Mouse (Mus musculus): ENCODE measurements around the gene Spata7.
"Not testable (repeated sequence)": the region's sequence is repeated elsewhere in the genome, so short reads cannot be mapped to it uniquely, and the experiment has no call there.

Spata7 gene

DNA sequence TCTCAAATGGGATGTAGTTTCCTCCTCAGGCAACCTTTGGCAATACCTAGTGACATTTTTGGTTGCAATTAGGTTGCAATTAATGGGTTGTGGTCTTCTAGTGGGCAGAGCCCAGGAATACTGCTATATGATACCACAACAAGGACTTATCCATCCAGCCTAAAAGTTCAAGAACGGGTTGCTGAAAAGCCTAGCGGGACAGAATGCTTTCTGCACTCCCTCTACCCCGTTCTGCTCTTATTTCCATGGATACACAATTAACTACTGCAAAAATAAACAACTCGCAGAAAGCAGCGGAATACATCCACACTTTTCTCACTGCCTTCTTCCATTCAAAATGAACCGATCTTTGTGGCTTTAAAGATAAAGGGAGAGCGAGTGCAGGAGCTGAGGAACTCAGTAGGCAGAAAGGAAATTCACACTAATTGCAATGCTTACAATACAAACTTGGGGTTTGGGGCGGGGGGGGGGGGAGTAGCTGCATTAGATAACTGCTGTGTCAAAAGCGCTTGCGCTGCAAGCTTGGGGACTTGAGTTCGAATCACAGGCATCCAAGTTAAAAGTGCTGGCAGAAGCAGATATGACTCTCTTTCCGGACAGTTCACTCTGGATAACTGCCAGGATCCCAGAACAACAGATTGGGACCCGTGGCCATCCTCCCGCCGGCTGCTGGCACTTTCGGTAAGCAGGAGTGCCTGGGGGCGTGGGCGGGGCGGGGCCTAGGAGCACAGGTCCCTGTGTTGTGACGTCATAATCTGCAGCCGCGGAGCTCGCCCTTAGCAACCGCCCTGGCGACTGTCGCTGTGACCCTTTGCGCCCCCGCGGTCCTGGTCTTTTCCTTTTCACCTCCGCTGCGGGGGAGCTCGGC lies at the start of gene Spata7:
Spata7 (plus strand) TSS at position 766 of the 868 bp plus-strand sequence.
- DNase-seq, result peak; percentile 82 to 86

DNA sequence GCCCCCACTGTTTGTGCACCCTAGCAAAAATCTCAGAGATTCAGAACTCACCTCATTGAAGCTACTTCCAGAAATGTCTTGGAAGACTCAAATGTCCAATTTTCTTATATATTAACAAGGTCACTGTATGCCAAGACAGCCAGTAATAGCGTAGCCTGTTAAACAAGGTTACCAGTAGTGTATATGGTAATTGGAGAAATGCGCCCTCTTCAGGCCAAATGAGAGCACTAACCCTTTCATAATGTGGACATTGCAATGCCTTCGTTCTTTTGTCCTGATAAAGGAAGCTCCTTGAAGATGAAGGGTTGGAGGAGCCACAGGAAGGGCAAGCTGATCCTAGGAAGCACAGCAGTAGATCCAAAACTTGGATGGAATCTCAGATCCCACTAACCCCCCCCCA lies 42.7 kb upstream of the Spata7 start:
- peak in 1 of 2 experiments; percentile 56 for DNase-seq

DNA sequence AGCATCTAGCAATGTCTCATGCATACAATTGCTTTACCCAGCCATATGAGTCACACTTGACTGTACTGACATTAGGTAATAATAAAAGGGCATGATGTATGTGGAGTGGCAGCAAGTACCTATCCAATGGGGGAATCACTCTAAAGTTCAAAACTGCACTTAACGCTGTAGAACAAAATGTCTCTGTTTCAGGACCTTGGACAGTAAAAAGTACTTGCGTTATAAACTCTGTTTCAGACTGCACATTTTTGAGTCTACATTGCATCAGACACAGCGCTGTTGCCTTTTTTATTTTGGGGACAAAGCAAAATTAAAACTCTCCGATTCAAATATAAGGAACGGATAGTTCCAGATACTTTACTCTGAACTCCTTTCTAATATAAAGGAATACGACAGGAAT lies 39.4 kb upstream of the Spata7 start:
- no peak for DNase-seq

DNA sequence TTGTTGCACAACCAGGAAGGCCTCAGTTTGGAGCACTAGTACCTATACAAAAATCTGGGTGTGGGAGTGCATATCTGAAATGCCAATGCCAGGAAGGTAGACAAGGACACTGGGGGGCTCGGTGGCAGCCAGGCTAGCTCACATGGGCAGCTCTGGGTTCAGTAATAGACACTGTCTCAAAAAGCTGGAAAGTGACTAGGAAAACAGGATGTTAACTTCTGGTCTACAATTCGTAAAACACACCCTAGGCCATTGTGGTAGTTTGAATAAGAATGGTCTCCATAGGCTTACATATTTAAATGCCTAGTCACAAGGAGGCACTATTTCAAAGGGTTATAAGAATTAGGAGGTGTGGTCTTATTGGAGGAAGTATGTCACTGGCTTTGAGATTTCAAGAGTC lies 36.9 kb upstream of the Spata7 start:
- DNase-seq, result no peak

DNA sequence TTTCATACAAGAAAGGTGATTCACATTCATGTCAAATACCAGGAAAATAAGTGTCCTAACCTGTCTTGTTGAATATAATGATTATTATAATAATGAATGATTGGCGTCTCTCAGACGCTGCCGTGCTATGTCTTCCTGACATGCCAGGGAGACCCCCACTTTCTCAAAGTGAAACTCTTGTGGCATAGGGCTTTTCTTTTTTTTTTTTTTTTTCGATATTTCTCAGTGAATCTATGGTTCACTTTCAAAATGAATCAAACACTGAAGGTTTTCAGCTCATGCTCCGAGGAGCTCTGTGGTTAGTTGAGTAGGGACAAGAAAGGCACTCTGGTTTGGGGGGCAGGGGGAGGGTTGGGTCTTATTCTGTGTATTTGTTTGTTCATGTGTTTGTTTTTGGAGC lies 27.1 kb upstream of the Spata7 start:
- DNase-seq, result no peak

DNA sequence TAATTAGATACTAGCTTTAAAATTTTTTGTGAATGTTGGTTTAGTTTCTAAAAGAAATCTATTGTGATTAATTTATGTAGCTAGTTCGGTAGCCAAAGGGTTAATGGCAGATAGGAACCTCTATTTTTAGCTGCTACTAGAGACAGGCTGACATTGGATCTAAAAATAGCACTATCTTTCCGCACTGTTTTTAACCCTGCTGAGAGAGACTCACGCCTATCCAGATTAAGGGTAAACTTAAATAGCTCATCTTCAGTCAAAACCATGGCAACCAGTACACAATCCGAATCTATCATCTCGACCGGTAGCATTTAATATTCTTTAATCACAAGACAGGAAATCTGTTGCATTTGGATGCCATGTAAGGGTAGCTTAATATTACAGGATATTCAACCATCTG lies 25.8 kb upstream of the Spata7 start:
- DNase-seq, result peak in 1 of 2 experiments; percentile 13

DNA sequence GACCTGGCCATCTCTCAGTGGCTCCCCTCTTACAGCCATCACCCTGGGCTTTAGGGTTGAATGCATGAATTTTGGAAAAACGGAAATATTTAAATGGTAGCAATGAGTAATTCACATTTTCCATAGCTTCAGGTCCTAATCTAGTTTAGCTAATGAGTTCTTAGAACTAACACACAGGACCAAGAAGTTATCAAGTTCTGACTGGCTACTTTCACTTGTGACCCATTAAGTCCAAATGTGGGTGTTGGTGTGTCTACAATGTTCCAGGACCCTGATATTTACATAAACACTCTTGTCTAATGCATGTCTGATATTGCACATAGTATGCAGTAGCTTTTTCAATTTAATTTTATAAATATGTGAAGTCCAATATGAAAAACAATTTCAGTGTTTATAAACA lies 22.7 kb upstream of the Spata7 start:
- no peak for DNase-seq

DNA sequence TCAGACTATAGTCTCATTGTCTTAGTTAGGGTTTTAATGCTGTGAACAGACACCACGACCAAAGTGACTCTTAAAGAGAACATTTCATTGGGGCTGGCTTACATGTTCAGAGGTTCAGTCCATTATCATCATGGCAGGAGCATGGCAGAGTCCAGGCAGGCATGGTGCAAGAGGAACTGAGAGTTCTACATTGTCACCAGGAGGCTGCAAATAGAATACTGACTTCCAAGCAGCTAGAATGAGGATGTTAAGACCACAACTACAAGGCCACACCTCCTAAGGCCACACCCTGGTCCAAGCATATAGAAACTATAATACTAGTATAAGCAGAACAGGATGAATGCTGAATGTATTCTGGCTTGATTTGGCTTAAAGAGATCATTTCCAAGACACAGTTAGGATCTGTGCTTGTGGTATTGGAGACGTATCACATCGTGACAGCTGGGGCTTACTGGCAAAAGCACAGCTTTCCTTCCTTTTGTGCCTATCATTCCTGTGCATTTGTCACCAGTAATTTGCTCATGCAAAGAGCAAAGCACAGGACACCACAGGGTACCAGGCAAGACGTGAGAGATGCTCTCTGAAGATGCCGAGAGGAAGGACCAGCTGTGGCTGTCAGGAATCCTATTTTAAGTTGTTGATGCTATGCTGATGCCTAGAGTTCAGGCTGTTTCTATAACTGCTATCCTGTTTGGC lies 21.2 kb upstream of the Spata7 start:
- DNase-seq, result peak in 1 of 2 experiments; percentile 16

DNA sequence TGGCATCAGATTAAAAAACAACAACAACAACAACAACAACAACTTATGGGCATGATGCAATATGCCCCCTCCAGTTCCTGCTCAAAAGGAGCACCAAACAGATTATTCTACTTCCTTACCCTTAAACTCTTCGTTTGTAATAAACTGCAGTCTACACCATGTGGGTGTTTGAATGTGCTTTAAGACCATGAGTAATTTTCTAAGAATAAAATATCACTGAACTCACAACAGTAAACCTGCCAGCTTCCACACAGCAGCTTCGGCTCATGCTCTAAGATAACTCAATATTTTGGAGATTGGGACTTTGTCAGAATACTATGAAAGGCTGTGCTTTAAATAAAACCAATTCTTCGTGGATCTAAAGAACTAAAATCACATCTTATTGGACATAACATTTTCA lies 17.6 kb upstream of the Spata7 start:
- DNase-seq, result no peak

DNA sequence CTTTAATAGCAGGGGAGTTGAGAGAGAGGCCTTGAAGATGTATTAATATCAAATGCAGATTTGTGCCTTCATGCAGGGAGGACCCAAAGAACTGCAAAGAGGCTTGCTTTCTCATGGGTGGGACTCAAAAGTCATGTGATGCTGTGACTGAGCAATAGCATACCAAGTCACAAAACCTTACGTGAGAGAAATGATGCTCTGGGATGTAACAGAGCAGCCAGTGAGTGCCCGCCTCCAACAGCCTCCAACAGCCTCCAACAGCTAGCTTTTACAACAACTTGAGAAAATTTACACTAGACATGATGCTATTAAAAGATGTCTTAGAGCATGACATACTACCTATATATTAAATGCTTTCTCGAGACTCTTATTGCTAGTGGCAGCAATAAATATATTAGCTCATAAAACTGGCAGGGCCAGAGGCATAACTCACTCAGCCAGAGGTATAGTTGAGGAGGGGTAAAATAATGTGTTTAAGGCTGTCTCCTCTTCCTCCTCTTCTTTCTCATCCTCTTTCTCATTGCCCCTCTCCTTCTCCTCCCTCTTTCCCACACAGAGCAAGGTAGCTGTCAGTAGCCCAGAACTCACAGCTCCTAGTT lies 12.9 kb upstream of the Spata7 start:
- DNase-seq, result no peak

DNA sequence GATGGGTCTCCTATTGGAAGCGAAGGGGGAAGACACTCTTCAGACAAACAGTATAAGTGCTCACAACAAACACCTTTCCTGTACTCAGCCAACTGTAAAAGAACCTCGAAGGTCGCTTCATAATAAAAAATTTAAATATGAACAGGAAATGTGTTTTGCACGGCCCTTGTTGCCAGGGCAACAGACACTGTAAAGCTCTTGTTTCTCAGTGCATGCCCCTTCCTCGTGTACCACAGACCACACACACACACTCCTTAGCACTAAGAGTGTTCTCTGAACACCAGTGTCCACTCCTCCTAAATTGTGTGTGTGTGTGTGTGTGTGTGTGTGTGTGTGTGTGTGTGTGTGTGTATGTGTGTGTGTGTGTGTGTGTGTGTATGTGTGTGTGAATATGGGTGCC lies 12.2 kb upstream of the Spata7 start:
- no peak for DNase-seq

DNA sequence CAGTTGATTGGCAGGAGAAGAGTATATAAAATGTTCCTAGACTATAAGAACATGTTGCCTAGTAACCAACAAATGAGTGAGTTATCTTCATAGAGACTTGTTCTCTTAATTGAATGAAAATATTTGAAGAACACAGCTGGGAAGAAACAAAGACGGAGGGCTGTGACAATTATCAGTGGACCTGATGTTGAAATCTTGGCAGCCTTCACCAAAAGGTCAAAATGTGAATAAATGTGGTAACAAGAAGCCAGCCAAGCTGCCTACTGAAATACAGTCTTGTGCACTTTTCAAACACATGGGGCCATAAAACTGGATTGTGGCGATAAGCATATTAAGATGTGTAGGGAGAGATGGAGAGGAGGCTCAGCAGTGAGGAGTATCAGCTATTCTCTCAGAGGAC lies 8.5 kb upstream of the Spata7 start:
- no peak for DNase-seq

DNA sequence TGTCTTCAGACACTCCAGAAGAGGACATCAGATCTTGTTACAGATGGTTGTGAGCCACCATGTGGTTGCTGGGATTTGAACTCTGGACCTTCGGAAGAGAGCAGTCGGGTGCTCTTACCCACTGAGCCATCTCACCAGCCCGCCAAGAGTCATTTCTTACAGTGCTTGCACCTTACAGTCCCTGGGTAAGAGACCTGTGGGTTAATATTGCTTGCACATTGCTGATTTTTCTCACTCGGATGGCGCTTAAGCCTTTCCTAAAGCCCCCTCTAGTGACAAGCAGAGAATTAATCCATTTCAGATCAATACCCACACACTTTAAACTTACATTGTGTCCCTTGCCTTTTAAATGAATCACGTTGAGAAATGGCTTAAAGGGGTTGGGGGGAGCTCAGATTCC lies 7.0 kb upstream of the Spata7 start:
- DNase-seq, result peak; percentile 9 to 18

DNA sequence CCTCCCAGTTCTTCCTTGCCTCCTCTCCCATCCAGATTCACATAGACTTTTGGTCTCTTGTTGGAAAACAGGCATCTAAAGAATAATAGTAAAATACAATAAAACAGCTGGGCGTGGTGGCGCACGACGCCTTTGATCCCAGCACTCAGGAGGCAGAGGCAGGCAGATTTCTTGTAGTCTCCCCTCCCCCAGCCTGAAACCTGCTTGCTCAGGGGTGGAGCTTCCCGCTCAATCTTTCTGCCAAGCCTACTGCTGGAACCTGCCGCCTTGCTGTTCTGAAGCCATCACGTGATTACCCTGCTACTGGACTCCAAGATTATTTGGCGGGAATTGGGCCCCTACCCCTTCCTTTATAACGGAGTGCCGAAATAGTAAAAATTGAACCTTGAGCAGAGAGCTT lies 4.7 kb upstream of the Spata7 start:
- not testable (repeated sequence) for DNase-seq

DNA sequence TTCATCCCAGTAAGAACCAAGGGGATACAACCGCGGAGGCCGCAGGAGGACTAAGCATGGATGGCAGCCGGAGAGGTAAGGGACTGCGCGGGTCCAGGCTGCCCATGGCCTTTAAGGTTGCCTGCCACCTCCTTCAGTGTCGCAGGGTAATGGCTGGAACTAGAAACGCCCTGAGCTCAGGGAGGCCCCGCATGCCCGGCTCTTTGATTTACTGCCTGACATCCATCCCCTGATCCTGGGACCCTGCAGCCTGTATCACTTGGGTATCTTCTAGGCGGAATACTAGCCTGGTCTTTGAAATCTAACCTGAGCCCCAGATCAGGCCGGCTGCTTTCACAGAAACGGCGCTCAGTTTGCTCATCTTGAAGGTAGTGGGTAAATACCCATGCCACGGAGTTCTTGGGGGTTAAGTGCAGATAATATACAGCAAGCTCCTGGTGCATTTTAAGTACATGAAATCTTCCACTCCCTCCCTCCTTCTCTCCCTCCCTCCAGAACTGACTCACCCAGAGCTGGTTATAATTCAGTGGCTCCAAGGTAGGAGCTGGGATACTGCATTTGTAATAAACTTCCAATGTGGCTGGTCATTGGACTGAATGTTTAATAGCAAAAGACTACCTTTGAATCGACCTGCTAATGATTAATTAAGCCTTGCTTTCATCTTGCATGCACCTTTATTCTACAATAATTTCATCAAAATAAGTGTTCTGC lies 458 bp downstream of the Spata7 start:
- DNase-seq, result no peak

DNA sequence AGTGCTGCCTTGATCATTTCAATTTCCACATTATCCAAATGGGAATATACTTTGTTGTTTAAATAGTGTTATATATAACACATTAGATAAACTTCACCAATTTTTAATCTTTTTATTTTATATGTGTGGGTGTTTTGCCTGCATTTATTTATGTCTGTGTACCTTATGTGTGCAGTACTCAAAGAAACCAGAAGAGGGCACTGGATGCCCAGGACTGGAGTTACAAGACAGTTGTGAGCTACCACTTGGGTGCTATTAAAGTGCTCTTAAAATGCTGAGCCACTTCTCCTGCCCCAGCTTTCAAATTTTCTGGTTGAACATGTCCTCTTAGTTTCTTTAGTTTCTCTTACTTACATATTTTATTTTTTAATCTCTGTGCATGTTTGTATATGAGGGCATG lies 16.9 kb downstream of the Spata7 start:
- no peak for DNase-seq

DNA sequence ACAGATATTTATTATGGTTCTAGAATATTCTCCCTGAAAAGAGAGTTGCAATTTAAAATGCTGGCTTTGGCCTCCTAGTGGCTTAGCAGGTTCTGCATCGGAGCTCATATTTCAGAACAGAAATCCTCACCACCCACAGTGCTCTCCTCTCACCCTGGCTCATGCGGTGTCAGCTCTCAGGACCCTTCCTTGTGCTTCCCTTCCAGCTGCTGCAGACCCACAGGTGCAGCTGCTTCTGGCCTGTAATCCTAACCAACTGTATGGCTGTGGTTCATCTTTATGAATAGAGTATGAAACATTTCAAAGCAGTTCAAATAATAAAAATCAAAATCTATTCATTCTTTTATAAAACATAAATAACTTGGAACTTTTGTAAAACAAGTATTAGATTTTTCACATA lies 28.9 kb downstream of the Spata7 start:
- DNase-seq, result no peak

DNA sequence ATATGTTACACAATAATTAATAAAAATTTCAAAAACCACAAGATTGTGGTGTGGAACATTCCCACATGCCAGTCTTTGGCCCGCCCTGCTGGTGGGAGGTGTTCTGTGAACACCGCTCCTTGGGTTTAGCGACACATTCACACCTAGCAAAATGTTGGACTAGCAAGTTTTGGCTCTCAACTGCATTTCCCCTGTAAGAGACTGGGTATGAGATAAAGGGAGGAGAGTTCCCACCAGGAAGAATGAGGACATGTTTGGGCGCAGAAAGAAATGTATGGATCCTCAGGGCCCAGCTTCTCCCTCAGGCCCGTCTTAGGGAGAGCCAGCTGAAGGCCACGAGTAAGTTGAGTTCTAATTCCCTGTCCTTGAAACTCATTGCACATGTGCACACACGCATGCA lies 34.7 kb downstream of the Spata7 start:
- no peak for DNase-seq

DNA sequence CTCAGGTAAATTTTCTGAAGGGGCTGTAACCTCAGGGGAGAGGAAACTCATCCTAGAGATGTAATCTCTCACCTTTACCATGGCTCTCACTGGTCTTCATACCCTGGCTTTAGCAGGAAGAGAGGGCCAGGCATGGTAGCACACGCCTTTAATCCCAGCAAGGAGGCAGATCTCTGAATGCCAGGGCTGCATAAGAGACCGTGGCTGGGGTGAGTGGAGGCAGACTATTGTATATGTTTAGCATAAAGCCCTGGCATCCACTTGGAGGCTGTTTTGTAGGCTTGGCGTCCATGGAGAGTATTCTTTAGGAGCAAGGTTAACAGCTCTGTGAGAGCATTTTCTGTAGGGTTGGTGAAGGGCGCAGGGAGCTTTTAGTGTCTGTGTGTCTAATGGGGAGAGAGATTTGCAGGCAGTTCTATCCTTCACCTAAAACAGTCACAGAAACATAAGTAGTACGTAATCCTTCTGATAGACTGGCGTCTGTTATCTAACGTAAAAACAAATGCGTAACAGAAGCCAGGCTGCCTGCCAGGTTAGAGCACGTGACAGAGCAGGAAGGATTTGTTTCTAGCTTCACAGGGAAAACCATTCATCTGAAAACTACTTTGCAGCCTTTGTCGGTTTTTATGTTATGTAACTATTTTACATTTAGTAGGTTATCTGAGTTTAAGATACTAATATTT lies 40.3 kb downstream of the Spata7 start:
- DNase-seq, result peak; percentile 58 to 64

DNA sequence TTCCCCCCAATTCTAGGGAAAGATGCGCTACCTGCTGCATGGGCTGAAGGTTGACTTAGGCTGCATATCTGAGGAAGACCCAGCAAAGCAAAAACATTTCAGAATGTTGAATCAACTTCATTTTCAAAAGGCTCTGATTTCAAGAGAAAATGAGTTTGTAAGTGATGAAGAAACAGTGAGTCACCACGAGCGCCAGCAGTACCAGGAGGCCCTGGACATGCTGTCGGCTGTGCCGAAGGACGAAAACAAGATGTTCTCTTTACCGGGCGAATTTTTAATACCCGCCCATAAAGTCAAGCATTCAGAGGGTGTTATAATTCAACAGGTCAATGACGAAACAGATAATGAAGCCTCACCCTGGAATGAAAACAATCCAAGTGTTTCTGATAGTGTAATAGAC lies 41.1 kb downstream of the Spata7 start:
- DNase-seq, result no peak

DNA sequence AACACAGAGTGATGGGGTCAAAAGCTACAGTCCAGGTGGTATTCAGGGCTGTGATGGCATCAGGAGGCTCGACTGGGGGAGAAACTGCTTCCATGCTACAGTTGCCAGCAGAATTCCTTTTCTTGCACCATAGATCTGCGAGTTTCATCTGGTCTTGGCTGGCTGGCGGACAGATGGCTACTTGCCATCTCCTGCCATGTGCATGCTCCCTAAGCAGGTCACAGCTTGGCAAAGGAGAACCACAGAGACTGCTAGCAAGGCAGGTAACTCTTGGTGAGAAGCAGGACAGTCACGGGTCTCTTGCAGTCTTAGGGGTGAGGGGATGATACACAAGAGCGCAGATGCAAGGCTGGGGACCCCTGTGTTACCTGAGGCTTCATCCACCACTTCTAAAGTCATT lies 41.9 kb downstream of the Spata7 start:
- peak; percentile 90 to 91 for DNase-seq

DNA sequence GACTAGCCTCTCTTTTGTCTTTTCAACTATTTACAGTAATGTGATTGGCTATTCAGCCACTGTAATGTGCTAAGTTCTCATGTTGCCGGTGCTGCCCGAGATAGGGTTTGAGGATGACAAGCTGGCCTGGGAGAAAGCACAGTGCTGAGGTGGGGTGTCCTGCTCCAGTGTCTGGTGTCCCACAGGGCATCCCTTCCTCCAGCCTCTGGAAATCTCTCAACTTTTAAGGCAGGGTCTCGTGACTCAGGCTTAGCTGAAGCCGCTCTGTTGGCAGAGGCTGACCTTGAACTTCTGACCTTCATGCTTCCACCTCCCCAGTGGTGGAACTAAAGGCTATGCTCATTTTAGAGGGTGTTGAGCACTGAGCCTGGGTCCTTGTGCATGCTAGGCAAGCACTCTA lies 42.5 kb downstream of the Spata7 start:
- no peak for DNase-seq

DNA sequence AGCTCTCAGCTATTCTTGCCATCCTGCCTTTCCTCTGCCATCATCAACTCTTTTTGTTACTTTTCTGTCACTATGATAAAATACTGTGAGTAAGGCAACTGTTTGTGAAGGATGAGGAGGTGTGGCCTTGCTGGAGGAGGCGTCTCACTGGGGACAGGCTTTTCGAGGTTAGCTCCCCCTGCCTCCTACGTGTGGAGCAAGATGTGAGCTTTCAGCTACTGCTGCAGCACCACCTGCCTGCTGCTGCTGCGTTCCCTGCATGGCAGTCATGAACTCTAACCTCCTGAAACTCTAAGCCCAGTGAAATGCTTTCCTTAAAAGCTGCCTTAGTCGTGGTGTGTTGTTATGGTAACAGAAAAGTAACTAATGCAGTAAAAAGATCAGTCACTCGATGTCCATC lies 45.9 kb downstream of the Spata7 start:
- no peak for DNase-seq

Measured in cerebellum, postnatal 36 days (tissue).